Mouse (Mus musculus) frontal cortex, postnatal 14 days (tissue): Measurements from ENCODE around the gene Pgghg.
"Not testable (repeated sequence)": the region's sequence is repeated elsewhere in the genome, so short reads cannot be mapped to it uniquely, and the experiment has no call there.

Source experiments
- DNase-seq, 2 experiments: peaks; one replicate each; pipeline ENCODE4 v3.0.0; 2022; ENCODE audit warnings: low spot score in 2 of 2

Gene Pgghg

GRCm38 (mm10) chr7:140955758-140956555 is 14.8 kb downstream of the Pgghg start, which contains the start of the genes Gm45717 and Ifitm2:
Gm45717 (minus strand) TSS chr7:140955937.
Ifitm2 (minus strand) TSS chr7:140955987.
- no peak for DNase-seq

GRCm38 (mm10) chr7:140956556-140956869 is 15.3 kb downstream of the Pgghg start:
- DNase-seq: no peak

- no peak for DNase-seq
Observed at GRCm38 (mm10) chr7:140959181-140959901, 18.1 kb downstream of the Pgghg start.

- DNase-seq: no peak
Observed at GRCm38 (mm10) chr7:140960026-140960425, 18.8 kb downstream of the Pgghg start.

GRCm38 (mm10) chr7:140961416-140961815 is 20.2 kb downstream of the Pgghg start:
- DNase-seq: no peak

GRCm38 (mm10) chr7:140962733-140963132 is 21.5 kb downstream of the Pgghg start:
- DNase-seq: no peak

- DNase-seq: no peak
Observed at GRCm38 (mm10) chr7:140966921-140967320, 25.7 kb downstream of the Pgghg start, which contains the start of gene Ifitm1. Ifitm1 (plus strand) TSS chr7:140967221.

GRCm38 (mm10) chr7:140967862-140968591 is 26.8 kb downstream of the Pgghg start:
- no peak for DNase-seq

GRCm38 (mm10) chr7:140968710-140969109 is 27.5 kb downstream of the Pgghg start:
- DNase-seq: not testable (repeated sequence)

- no peak for DNase-seq
Observed at GRCm38 (mm10) chr7:140970931-140971330, 29.7 kb downstream of the Pgghg start.

- DNase-seq: no peak
Observed at GRCm38 (mm10) chr7:140971479-140972171, 30.4 kb downstream of the Pgghg start.

- DNase-seq: no peak
Observed at GRCm38 (mm10) chr7:140973396-140974165, 32.4 kb downstream of the Pgghg start.

GRCm38 (mm10) chr7:140974940-140975339 is 33.7 kb downstream of the Pgghg start:
- DNase-seq: no peak

GRCm38 (mm10) chr7:140975465-140975864 is 34.3 kb downstream of the Pgghg start:
- no peak for DNase-seq

- DNase-seq: not testable (repeated sequence)
Observed at GRCm38 (mm10) chr7:140976720-140977119, 35.5 kb downstream of the Pgghg start.

GRCm38 (mm10) chr7:140981704-140982103 is 40.5 kb downstream of the Pgghg start:
- DNase-seq: no peak

- DNase-seq: no peak
Observed at GRCm38 (mm10) chr7:140982971-140983370, 41.8 kb downstream of the Pgghg start.

GRCm38 (mm10) chr7:140987182-140988138 is 46.3 kb downstream of the Pgghg start:
- DNase-seq: no peak

- no peak for DNase-seq
Observed at GRCm38 (mm10) chr7:140989022-140989421, 47.8 kb downstream of the Pgghg start.

- DNase-seq: no peak
Observed at GRCm38 (mm10) chr7:140990185-140990584, 49.0 kb downstream of the Pgghg start.
